7 mouse cellular contexts compared by ENCODE assay signal in the genomic region with DNA sequence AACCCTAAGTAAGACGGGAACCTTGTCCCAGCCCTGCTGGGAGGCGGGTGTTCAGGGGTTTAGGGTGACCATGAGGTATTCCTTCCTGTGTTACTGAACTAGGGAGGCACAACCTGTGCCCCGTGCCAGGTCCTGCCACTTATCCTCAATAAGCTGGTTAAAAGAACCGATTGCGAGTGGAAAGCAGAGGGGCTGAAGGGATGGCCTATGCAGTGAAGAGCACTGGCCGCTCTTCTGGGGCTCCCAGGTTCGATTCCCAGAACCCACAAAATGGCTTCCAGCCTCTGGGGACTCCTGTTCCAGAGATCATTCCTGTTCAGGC. TPM values are rescaled to one million over a fixed set of nuclear protein-coding genes. Genes with fewer than 3 reads are reported as not detected.
DNase-seq lines count a peak whose midpoint lies in the region; ATAC-seq and TF ChIP-seq lines count a peak whose summit lies in the region.

No protein-coding gene starts in this region.

- WGBS in lung, embryonic 16.5 days, result 20% methylated on average over 7 of the region's 7 CpGs
- 11% methylated on average over 7 of the region's 7 CpGs for WGBS in intestine, postnatal 0 days
- 29% methylated on average over 7 of the region's 7 CpGs for WGBS in olfactory bulb, adult 2 months

- TF ChIP-seq CTCF in embryonic fibroblast, embryonic 13.5 days (IDR thresholded peaks at IDR 0.05; ENCODE audit: borderline replicate concordance, insufficient read depth, low read length), result no peak
- TF ChIP-seq CTCF in intestine, postnatal 0 days (IDR thresholded peaks at IDR 0.05; ENCODE audit: low read depth), result no peak
- TF ChIP-seq CTCF in olfactory bulb, adult 2 months (IDR thresholded peaks at IDR 0.05; ENCODE audit: insufficient read depth, low read depth, low read length), result no peak

- H3K36me3 ChIP-seq in lung, embryonic 16.5 days (ENCODE audit: control insufficient read depth, insufficient read depth, low read length), result no peaks in the 10 kb centered on the region
- H3K36me3 ChIP-seq in intestine, postnatal 0 days (ENCODE audit: control insufficient read depth, insufficient read depth), result peaks cover 13% of the 10 kb centered on the region

- H3K4me1 ChIP-seq in lung, embryonic 16.5 days (replicated peaks; ENCODE audit: control insufficient read depth, insufficient read depth, low read length), result peaks cover 15% of the 10 kb centered on the region
- H3K4me1 ChIP-seq in embryonic fibroblast, embryonic 13.5 days (ENCODE audit: control insufficient read depth, insufficient read depth, low read length), result peaks cover 6% of the 10 kb centered on the region
- peaks cover 4% of the 10 kb centered on the region; the same call in 1 of the 2 replicates for H3K4me1 ChIP-seq in intestine, postnatal 0 days (replicated peaks; ENCODE audit: control insufficient read depth, insufficient read depth, low read length)
- peaks cover 23% of the 10 kb centered on the region for H3K4me1 ChIP-seq in olfactory bulb, adult 2 months (ENCODE audit: control insufficient read depth, insufficient read depth, low read length)

- peak overlapping the region; percentile 79 for H3K4me2 ChIP-seq in lung, embryonic 16.5 days (ENCODE audit: low read depth, low read length)
- peak overlapping the region; percentile 83 for H3K4me2 ChIP-seq in intestine, postnatal 0 days (replicated peaks; ENCODE audit: low read depth)

- no peak for ATAC-seq in lung, embryonic 16.5 days (ENCODE audit: low read depth)
- no peak for ATAC-seq in intestine, postnatal 0 days

- H3K27me3 ChIP-seq in lung, embryonic 16.5 days (ENCODE audit: control insufficient read depth, insufficient read depth, low read depth, low read length), result no peaks in the 10 kb centered on the region
- no peaks in the 10 kb centered on the region for H3K27me3 ChIP-seq in intestine, postnatal 0 days (replicated peaks; ENCODE audit: control insufficient read depth, insufficient read depth, low read length)

- 0 out of 2 replicates have a peak, but pooled peaks have one; percentile 17 for TF ChIP-seq POLR2A in embryonic fibroblast, embryonic 13.5 days (IDR thresholded peaks at IDR 0.05; ENCODE audit: low read depth, low read length)
- no peak for TF ChIP-seq POLR2A in olfactory bulb, adult 2 months (IDR thresholded peaks at IDR 0.05; ENCODE audit: insufficient read depth, low read depth, low read length)

- no peak for DNase-seq in lung, postnatal 10 days
- no peak for DNase-seq in right cerebral cortex, adult 2 months (ENCODE audit: low spot score in 2 of 2)
- DNase-seq in adrenal gland, adult 8-10 months, result no peak

- H3K27ac ChIP-seq in lung, embryonic 16.5 days (ENCODE audit: low read length), result peak overlapping the region; percentile 90
- peak overlapping the region; percentile 79 for H3K27ac ChIP-seq in embryonic fibroblast, embryonic 13.5 days (ENCODE audit: insufficient read depth, low read length)
- peak overlapping the region; percentile 89 for H3K27ac ChIP-seq in intestine, postnatal 0 days (ENCODE audit: low read depth, low read length)
- H3K27ac ChIP-seq in olfactory bulb, adult 2 months (ENCODE audit: insufficient read depth, low read depth, low read length), result no peak overlapping the region

- peak overlapping the region; percentile 78 for H3K4me3 ChIP-seq in lung, embryonic 16.5 days (ENCODE audit: low read length)
- peak overlapping the region; percentile 83 for H3K4me3 ChIP-seq in embryonic fibroblast, embryonic 13.5 days (ENCODE audit: insufficient read depth, low read length)
- H3K4me3 ChIP-seq in intestine, postnatal 0 days (ENCODE audit: low read depth, low read length), result peak overlapping the region; percentile 62
- H3K4me3 ChIP-seq in olfactory bulb, adult 2 months (ENCODE audit: insufficient read depth, low read depth, low read length), result peak overlapping the region; percentile 47

- H3K9ac ChIP-seq in lung, embryonic 16.5 days (ENCODE audit: low read length), result peak overlapping the region; percentile 77
- H3K9ac ChIP-seq in intestine, postnatal 0 days (ENCODE audit: low read depth, low read length), result peak overlapping the region; percentile 32

- H3K9me3 ChIP-seq in lung, embryonic 16.5 days (ENCODE audit: control insufficient read depth, low read length), result no peaks in the 10 kb centered on the region
- H3K9me3 ChIP-seq in intestine, postnatal 0 days (ENCODE audit: control insufficient read depth), result no peaks in the 10 kb centered on the region

RNA-seq across cellular contexts. Expression of gene Rnf213, which starts 0.5 kb away (rescaled TPM):
- polyA plus RNA-seq in lung, embryonic 16.5 days (2015; fragmentation: Nextera tagmentation; extraction: Ambion mirVana), result 6.8 and 7.5 TPM in 2 replicates
- 48.6 and 61.2 TPM in 2 replicates for polyA plus RNA-seq in embryonic fibroblast, embryonic 13.5 days (2011; ENCODE audit: insufficient read length, low read depth, missing spikeins)
- polyA plus RNA-seq in intestine, postnatal 0 days (2015; fragmentation: Nextera tagmentation; extraction: Ambion mirVana), result 23.1 and 23.2 TPM in 2 replicates
- polyA plus RNA-seq in olfactory bulb, adult 2 months (2012; ENCODE audit: insufficient read depth, insufficient read length, low replicate concordance, missing spikeins), result not detected in 2 replicates
- 10 to 100 TPM; 28.2 to 41.6 (median 36.2) TPM for total RNA-seq in adrenal gland, adult 8-10 months (2022)

RNA-seq across cellular contexts. Expression of gene Slc26a11, which starts 38.1 kb away (rescaled TPM):
- polyA plus RNA-seq in lung, embryonic 16.5 days (2015; fragmentation: Nextera tagmentation; extraction: Ambion mirVana), result 12.4 and 12.6 TPM in 2 replicates
- polyA plus RNA-seq in embryonic fibroblast, embryonic 13.5 days (2011; ENCODE audit: insufficient read length, low read depth, missing spikeins), result 9.0 and 10.8 TPM in 2 replicates
- 6.7 and 7.7 TPM in 2 replicates for polyA plus RNA-seq in intestine, postnatal 0 days (2015; fragmentation: Nextera tagmentation; extraction: Ambion mirVana)
- polyA plus RNA-seq in olfactory bulb, adult 2 months (2012; ENCODE audit: insufficient read depth, insufficient read length, low replicate concordance, missing spikeins), result not detected in 2 replicates
- 10 to 100 TPM in 2 of 4 experiments, 1 to 10 TPM in 2; 9.0 to 10.2 (median 9.9) TPM for total RNA-seq in adrenal gland, adult 8-10 months (2022)

RNA-seq across cellular contexts. Expression of gene Sgsh, which starts 38.1 kb away (rescaled TPM):
- polyA plus RNA-seq in lung, embryonic 16.5 days (2015; fragmentation: Nextera tagmentation; extraction: Ambion mirVana), result 6.7 and 8.4 TPM in 2 replicates
- polyA plus RNA-seq in embryonic fibroblast, embryonic 13.5 days (2011; ENCODE audit: insufficient read length, low read depth, missing spikeins), result 16.1 and 17.3 TPM in 2 replicates
- polyA plus RNA-seq in intestine, postnatal 0 days (2015; fragmentation: Nextera tagmentation; extraction: Ambion mirVana), result 7.7 and 8.3 TPM in 2 replicates
- polyA plus RNA-seq in olfactory bulb, adult 2 months (2012; ENCODE audit: insufficient read depth, insufficient read length, low replicate concordance, missing spikeins), result not detected in 2 replicates
- 10 to 100 TPM; 21.9 to 28.3 (median 24.9) TPM for total RNA-seq in adrenal gland, adult 8-10 months (2022)
